ENCODE assay signal across 9 mouse cellular contexts in genomic region chr11:76085898-76086591, GRCm38 (mm10). TPM values are rescaled to one million over a fixed set of nuclear protein-coding genes. Genes with fewer than 3 reads are reported as not detected.
A peak's percentile ranks its signal among the peaks of the same experiment; 100 is the strongest.
DNase-seq lines count a peak whose midpoint lies in the region; ATAC-seq and TF ChIP-seq lines count a peak whose summit lies in the region.
"Had no signal": no experiment of that assay in that cellular context is flagged by ENCODE, and none has a peak within 500 bp of the region (broad histone marks: within the 10 kb centered on the region; RNA-seq: fewer than 3 reads in every experiment).

No protein-coding gene starts in this region.

- no peak for TF ChIP-seq POLR2A in heart, adult 2 months (IDR thresholded peaks at IDR 0.05; ENCODE audit: insufficient read depth, low read depth, low read length)

- ATAC-seq in heart, embryonic 12.5 days (ENCODE audit: insufficient number of reproducible peaks, low FRiP score) = no peak
- peak; percentile 59; the same call in 1 of the 2 replicates for ATAC-seq in monocyte, adult 5-6 weeks (replicated peaks; ENCODE audit: insufficient number of reproducible peaks, low FRiP score, low TSS enrichment, poor library complexity, severe bottlenecking)

- 89% methylated on average over 5 of the region's 5 CpGs for WGBS in heart, adult 2 months
- WGBS in heart, embryonic 12.5 days = 66% methylated on average over 5 of the region's 5 CpGs

- no peaks in the 10 kb centered on the region for H3K9me3 ChIP-seq in heart, embryonic 12.5 days (replicated peaks)
- H3K9me3 ChIP-seq: embryonic facial prominence, embryonic 12.5 days had no signal

- H3K4me2 ChIP-seq in heart, embryonic 12.5 days = no peak overlapping the region
- H3K4me2 ChIP-seq: embryonic facial prominence, embryonic 12.5 days had no signal

- no peak overlapping the region for H3K9ac ChIP-seq in heart, adult 2 months (ENCODE audit: low read depth, low read length)
- no peak overlapping the region for H3K9ac ChIP-seq in heart, embryonic 12.5 days
- H3K9ac ChIP-seq: embryonic facial prominence, embryonic 12.5 days had no signal

- no peak overlapping the region for H3K27ac ChIP-seq in heart, adult 2 months
- H3K27ac ChIP-seq in heart, embryonic 12.5 days (ENCODE audit: poor library complexity, severe bottlenecking) = no peak overlapping the region
- H3K27ac ChIP-seq: embryonic facial prominence, embryonic 12.5 days had no signal

- intact Hi-C loops in heart, adult 2 months (cut with DNase I) = loop anchor here (1.0 to 10.0 kb wide), 2 partner anchors 81 to 319 kb away; partner anchors contain the start of gene Timm22

- H3K79me2 ChIP-seq in heart, adult 2 months (replicated peaks; ENCODE audit: control insufficient read depth, insufficient read depth, low read length) = no peaks in the 10 kb centered on the region

- H3K4me3 ChIP-seq in heart, adult 2 months = no peak overlapping the region
- no peak overlapping the region for H3K4me3 ChIP-seq in heart, embryonic 12.5 days
- H3K4me3 ChIP-seq: embryonic facial prominence, embryonic 12.5 days had no signal

- peak; percentile 42 to 77 for DNase-seq in heart, adult 2 months
- peak; percentile 46 for DNase-seq in right cerebral cortex, postnatal 14 days
- DNase-seq in right cerebral cortex, adult 2 months (ENCODE audit: low spot score in 2 of 2) = no peak
- peak; percentile 29 for DNase-seq in brain, adult 2 months (ENCODE audit: low read depth, low spot score)
- peak; percentile 73 for DNase-seq in induced T-regulatory cell, adult 2 months (ENCODE audit: low read depth)
- DNase-seq in Muller cell, postnatal 12 days (ENCODE audit: inconsistent ontology term) = no peak

- TF ChIP-seq EP300 in heart, adult 2 months (IDR thresholded peaks at IDR 0.05; ENCODE audit: insufficient read depth, low read depth, low read length) = 0 out of 2 replicates have a peak, but pooled peaks have one; percentile 46

- H3K36me3 ChIP-seq in heart, adult 2 months (ENCODE audit: control insufficient read depth, insufficient read depth, low read length) = no peaks in the 10 kb centered on the region
- peaks cover 43% of the 10 kb centered on the region for H3K36me3 ChIP-seq in heart, embryonic 12.5 days

- H3K4me1 ChIP-seq in heart, adult 2 months (ENCODE audit: control insufficient read depth, insufficient read depth, low read length) = peaks cover 6% of the 10 kb centered on the region
- H3K4me1 ChIP-seq in heart, embryonic 12.5 days (replicated peaks) = peaks cover 9% of the 10 kb centered on the region; the same call in 1 of the 2 replicates

- peak; percentile 90 for TF ChIP-seq CTCF in heart, adult 2 months (IDR thresholded peaks at IDR 0.05)

- H3K27me3 ChIP-seq in heart, adult 2 months (ENCODE audit: control insufficient read depth, insufficient read depth, low read length) = no peaks in the 10 kb centered on the region
- no peaks in the 10 kb centered on the region for H3K27me3 ChIP-seq in heart, embryonic 12.5 days (replicated peaks)
- H3K27me3 ChIP-seq: embryonic facial prominence, embryonic 12.5 days had no signal

RNA-seq across cellular contexts. Expression of gene Rflnb, which starts 58.5 kb away (rescaled TPM):
- total RNA-seq in heart, adult 2 months (2021) = 10 to 100 TPM; 30.7 to 36.7 TPM
- 18.5 and 34.4 TPM in 2 replicates for polyA plus RNA-seq in heart, adult 2 months (2012; rRNA removed)
- polyA plus RNA-seq in heart, embryonic 12.5 days (2016; fragmentation: Nextera tagmentation; extraction: Ambion mirVana) = 10.3 and 11.8 TPM in 2 replicates
- total RNA-seq in monocyte, adult 5-6 weeks (2017) = 1.4 to 29.5 TPM (median 23.9 TPM) in 3 replicates

Comparison
In these comparisons a context has a peak if more than half of its experiments do, and no peak if none do; other contexts are left out.
1. DNase-seq: peak in heart, adult 2 months (2 of 2), right cerebral cortex, postnatal 14 days (single experiment), brain, adult 2 months (single experiment) and induced T-regulatory cell, adult 2 months (single experiment); none in right cerebral cortex, adult 2 months (0 of 2) and Muller cell, postnatal 12 days (single experiment).